Mouse (Mus musculus): Measurements from ENCODE around the gene Gm8024. TPM values are rescaled to one million over a fixed set of nuclear protein-coding genes. Genes with fewer than 3 reads are reported as not detected.

Gene Gm8024
- polyA plus RNA-seq (2012; rRNA removed) = not detected in 2 replicates

GRCm38 (mm10) chr14:42524182-42524581, at the start of gene Gm8024:
Gene Gm8024 (minus strand): TSS chr14:42524282.

GRCm38 (mm10) chr14:42502249-42502648, 21.8 kb downstream of the Gm8024 start, which contains the start of gene Gm8020:
Gene Gm8020 (minus strand): TSS chr14:42502349.

Other genes starting within 250 kb of the Gm8024 start
- not detected in 2 replicates for gene Gm9611, start 226.9 kb downstream of the Gm8024 start, polyA plus RNA-seq (2012; rRNA removed)
- not detected in 2 replicates for gene Gm7995, start 214.1 kb downstream of the Gm8024 start, polyA plus RNA-seq (2012; rRNA removed)
- gene Gm8005, start 84.6 kb downstream of the Gm8024 start, polyA plus RNA-seq (2012; rRNA removed) = not detected in 2 replicates
- gene Gm8011, start 60.4 kb downstream of the Gm8024 start, polyA plus RNA-seq (2012; rRNA removed) = not detected in 2 replicates
- gene Gm8020, start 21.9 kb downstream of the Gm8024 start, polyA plus RNA-seq (2012; rRNA removed) = not detected in 2 replicates
- not detected in 2 replicates for gene Gm17124, start 75.6 kb upstream of the Gm8024 start, polyA plus RNA-seq (2012; rRNA removed)
- gene Gm3633, start 117.6 kb upstream of the Gm8024 start, polyA plus RNA-seq (2012; rRNA removed) = not detected in 2 replicates
- gene Gm10378, start 131.7 kb upstream of the Gm8024 start, polyA plus RNA-seq (2012; rRNA removed) = not detected in 2 replicates
- not detected in 2 replicates for gene Gm3015, start 244.5 kb upstream of the Gm8024 start, polyA plus RNA-seq (2012; rRNA removed)